Mouse (Mus musculus): Measurements from ENCODE around the gene Zbtb5.

Gene Zbtb5

DNA sequence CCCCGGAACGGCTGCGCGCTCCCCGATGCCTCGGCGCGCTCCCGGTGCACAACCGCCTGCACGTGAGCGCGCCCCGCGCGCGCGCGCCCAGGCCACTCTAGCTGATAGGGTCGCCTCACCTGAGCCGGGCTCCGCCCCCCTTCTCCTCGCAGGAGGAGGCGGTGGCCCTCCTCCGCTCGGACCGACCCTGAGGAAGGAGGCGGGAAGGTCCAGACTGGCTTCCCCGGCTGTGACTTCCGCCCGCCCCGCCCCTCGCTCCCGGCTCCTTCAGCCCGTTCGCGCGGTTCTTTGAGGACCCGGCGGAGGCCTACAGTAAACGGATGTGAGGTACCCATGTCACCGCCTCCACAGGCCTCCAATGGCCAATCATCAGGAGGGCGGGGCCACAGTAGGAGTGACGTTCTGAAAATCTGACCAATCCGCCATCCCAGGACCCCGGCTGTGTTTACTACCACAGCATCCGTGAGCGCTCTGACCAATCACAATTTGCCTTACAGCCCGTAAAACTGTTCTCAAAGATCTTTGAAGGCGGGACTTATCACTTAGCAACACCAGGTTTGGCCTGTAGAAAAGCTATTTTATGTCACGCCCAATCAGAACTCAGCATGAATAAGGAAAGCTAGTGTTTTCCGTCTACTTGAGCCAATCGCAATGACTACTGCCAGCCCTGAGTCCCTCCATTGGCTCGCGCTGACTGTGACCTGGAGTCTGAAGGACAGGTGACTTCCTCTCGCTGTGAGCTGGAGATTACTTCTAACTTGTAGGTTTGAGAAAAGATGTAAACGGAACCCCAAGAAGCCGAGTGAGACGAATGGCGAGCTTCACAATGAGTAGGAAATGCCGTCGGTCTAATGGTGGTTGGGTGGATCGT lies at the start of gene Zbtb5:
TSS of gene Zbtb5 (minus strand) at position 308 of the 871 bp plus-strand sequence.
- DNase-seq: peak; percentile 100

DNA sequence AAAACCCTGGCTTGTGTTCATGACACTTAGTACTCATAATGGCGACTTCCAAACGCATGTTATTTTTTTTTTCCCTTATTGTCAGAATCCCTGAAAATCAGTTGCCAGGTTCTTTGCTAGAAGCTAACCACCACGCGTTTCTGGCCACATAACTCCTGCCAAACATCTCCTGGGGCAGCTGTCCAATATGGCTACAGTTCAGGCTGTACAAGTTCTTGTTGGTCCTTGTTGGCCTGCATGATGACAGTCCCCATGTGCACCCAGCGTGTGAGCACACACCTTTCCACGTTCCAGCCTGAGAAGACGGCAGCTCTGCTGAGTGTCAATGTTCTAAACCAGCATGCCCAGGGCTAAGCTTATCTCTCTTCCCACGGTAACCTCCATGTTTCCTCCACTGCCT lies 43.2 kb upstream of the Zbtb5 start:
- no peak for DNase-seq

DNA sequence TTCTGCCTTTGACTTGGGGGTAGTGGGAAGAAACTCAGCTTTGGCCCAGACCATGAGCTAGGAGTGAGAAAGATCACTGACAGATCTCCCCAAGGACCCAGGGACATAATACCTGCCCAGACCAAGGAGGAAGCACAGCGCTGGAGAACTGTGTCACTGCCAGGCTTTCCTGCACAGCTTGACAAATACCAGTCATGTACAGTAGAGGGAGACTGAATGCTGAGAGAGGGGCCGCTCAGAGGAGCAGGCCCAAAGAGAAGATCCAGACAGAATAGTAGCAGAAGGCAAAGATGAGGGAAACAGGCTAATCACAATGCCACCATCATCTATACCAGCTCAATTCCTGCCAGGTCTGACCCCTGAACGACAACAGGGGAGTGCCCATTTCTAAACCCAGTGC lies 42.6 kb upstream of the Zbtb5 start:
- no peak for DNase-seq

DNA sequence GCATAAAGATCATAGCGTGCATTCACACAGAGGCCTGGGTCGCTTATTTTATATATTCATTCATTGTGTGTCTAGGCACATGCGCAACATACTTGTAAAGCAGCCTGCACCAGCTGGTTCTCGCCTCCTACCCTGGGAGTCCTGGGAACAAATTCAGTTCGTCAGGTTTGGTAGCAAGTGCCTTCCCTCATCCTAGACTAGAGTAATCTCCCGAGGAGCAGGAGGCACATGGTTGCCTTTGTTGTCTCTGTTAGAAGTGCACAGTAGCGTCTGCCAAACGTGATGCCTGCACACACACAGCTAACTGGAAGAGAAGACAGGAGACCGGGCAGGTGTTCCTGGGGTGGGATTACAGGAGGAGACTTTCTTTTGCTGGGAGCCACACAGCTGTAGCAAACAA lies 35.7 kb upstream of the Zbtb5 start:
- DNase-seq: no peak

DNA sequence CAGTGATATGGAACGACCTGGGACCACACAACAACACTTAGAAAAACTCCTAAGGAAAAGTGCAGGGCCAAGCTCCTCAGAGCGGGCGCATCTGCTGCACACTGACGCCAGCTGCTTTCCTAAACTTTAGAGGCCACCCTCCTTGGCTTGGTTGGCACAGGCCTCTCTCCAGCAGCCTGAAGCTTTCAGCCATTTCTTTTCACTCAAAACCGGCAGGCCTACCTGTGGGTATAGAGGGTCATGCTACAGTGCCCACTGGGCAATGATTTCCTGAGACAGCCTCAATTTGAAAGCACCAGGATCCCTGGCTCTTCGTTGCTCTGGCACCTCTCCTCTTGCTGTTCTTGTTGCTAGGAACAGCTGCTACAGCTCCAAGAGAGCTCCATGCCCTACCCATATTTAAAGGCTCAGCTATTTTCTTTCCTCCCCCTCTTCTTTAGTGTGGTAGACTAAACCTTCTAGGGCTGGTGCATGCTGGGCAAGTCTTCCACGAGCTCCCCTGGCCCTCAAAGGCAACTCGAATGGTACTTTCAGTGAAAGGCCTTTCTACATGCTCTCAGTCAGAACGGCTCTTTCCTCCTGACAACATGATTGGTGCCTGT lies 35.2 kb upstream of the Zbtb5 start:
- DNase-seq: no peak

DNA sequence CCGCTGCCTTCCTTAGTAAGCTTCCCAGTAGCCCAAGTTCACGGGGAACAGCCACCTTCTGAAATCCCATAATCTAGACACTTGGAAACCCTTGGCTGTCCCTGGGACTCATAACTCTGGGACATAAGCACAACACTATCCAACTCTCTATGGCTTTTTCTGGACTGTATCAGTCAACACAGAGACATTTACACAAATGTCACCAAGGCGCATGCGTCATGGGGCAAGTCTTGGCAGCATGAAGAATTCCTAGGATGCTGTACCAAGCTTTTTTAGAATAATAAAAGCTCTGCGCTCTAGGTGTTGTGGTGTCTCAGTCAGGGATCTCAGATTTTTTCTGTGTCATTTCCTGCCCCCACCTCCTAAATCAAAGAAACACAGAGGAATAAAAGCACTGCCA lies 34.5 kb upstream of the Zbtb5 start:
- DNase-seq: no peak

DNA sequence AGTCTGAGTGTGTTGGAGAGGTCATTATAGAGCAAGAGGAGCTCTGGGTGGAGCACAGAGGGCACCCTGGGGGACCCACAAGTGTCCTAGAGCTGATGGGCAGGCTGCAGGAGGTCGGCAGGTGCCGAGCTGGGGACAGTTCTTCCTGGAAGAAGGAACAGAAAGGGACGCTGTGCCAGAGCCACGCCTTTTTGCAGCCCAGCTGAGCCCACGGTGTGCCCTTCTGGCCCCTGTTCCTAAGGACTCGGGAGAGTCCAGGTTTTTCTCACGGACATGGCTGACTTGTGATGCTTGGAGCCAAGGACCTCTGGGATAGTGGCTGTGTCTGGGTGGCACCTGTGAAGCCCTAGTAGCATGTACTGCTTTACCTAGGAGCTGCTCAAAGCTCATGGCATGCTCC lies 28.6 kb upstream of the Zbtb5 start:
- peak; percentile 44 to 64 for DNase-seq

DNA sequence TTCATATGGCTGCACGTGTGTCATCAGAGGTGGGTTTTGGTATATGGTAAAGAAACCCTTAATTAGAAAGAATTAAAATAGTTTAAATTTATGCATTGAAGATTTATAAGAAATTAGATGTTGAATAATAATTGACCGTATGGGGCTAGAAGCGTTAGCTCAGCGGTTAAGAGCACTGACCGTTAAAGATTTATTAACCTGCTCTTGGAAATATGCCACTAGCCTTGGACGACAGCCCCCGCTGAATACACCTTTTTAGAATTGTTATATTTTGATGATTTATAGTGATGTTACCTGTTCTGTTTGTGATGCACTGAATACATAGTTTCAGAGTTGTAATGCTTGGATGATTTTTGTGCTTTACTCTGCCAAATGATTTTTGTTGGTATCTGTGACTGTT lies 27.3 kb upstream of the Zbtb5 start:
- DNase-seq: peak in 1 of 2 experiments; percentile 33

DNA sequence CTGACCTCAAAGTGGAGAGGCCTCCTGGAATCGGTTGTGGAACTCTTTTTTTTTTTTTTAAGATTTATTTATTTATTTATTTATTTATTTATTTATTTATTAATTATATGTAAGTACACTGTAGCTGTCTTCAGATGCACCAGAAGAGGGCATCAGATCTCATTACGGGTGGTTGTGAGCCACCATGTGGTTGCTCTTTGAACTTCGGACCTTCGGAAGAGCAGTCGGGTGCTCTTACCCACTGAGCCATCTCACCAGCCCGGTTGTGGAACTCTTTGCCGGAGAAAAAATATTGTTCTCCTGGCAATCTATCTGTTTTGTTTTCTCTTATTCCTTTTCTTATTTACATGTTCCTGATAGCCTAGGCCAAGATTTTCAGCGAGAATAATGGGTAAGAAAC lies 26.7 kb upstream of the Zbtb5 start:
- peak; percentile 42 to 43 for DNase-seq

DNA sequence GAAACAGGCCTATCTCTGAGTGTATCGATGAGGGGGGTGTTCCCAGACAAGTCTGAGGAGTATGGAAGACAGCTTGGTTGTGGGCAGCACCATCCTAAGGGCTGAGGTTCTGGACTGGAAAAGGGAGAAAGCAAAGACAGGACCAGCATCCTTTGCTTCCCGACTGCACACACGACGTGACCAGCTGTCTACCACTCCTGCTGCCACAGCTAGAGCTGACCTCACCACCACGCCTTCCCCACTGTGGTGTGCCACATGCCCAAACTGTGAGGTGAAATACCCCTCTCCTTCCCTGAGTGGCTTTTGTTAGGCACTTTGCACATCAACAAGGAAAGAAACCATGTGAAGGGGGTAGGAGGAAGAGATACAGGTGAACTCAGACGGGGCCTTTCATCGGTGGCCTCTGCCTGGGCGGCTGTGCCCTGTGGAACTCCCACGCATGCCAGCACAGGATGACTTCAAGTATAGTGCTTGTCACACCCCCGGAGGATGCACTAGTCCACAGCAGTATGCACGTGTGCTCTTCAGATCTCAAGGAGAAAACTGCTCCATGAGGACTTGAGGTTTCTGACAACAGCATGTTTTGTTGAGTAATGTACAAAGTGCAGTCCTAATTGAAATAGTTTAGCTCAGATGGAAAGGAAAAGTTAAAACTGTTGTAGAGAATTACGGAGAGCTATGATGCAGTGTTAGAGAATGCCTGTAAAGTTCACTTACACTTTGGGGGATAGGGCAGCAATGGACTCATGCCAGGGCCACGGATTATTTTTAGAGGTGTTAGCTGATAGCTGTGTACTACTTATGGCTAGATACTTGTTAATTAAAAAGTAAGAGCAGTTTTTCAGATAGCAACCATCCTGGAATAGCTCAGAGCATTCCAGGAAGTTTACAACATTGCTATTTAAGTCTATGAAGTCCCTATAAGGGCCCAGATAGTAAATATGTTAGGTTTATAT lies 25.5 kb upstream of the Zbtb5 start:
- no peak for DNase-seq

DNA sequence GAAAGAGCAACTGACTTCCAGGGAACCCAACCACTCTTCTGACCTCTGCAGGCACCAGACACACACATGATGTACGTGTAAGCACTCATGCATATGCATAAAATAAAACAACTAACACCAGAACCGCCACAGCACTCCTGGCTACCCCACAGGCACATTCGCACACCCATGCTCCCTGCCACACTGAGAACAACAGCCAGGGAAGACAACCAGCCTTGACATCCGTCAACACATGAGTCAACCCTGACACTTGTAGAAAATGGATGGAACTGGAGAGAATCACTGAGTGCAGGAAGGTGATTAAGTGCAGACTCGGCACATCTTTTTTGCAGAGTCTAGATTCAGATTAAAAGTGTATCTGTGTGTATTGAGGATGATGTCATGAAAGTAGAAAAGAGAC lies 24.4 kb upstream of the Zbtb5 start:
- DNase-seq: no peak

DNA sequence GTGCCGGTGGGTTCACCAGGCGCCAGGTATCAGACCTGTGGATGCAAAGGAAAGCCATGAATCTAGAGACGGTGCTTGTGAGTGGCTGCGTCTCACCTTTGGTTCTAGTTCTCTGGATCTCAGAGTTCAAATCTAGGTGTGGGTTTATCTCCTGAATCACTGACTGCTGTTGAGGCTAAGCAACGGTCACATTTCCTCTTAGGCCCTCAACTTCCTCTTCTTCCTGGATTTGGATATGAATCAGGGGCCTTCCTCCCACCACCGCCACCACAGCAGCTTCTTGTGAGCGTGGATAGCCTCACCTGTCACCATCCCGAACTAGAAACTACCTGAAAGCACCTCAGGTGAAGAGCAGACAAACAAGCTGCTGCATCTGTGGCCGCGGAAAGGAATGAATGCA lies 23.8 kb upstream of the Zbtb5 start:
- no peak for DNase-seq

DNA sequence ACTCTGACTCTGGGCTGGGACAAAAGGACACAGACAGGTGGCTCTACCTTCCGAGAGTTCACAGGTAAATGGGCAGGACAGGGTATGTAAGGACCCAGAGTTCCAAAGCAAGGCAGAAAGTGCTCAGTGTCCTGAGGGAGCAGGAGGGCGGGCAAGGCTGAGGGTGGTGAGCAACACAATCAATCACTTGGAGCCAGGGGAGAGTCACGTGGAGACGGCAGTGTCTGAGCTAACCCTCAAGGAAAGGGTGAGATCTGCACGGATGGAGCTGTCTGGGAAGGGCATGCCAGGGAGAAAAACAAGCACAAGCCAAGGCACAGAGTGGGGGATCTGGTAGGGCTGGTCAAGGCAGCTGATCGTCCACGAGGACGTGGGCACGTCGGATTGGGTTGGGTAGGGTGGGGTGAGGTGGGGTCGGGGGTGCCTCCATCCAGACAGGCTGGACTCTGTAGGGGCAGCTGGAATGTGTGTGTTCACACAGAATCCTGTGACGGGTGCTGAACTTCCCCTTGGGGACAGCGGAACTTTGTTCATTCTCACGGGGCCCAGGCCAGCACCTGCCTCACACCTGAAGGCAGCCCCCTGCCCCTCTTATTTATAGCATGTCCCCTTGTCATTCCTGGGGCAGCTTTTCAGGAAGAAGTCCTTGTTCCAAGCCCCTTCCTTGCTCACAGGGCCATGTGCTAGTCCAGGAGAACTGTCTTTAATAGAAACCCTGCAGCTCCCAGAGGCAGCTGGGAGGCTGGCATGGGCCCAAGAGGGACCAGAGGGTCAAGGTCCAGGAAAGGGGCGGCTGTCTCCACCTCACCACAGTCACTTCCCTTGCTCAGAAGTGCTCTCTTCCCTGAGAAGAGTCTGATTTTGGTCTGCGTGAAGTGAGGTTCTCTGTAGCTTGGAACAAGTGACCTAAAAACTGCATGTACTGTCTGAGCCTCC lies 22.7 kb upstream of the Zbtb5 start:
- DNase-seq: peak; percentile 81 to 87

DNA sequence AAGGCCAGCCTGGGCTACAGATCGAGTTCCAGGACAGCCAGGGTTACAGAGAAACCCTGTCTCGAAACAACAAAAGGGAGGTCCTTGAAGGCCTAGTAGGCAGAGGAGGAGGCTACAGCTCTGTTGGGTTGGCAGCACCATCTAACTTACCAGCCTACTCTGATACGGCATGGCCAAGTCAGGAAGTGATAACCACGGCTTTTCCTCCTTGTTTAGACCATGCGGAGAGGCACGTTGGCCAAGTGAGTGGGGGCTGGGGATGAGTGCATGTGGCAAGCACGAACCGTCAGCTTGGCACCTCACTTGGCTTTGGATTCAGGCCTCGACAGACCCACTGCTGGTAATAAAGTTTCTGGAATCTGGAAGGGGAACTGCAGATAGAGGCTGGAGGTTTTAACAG lies 20.4 kb upstream of the Zbtb5 start:
- no peak for DNase-seq

DNA sequence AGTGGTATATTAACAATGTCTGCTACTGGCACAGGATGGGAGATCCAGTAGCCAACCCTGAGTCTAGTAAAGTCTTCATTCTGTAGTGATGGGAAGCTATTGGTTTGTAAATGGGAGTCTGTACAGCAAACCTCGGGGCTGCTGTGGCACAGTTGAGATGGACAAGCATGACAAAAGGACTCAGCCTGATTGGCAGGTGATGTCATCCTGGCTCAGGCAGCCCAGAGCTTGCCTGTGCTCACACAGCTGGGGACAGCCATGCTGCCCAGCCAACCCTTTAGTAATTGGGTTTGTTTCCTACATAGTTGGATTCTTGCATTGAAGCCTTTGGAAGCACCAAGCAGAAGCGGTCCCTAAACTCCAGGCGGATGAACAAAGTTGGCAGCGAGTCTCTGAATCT lies 14.2 kb upstream of the Zbtb5 start:
- no peak for DNase-seq

DNA sequence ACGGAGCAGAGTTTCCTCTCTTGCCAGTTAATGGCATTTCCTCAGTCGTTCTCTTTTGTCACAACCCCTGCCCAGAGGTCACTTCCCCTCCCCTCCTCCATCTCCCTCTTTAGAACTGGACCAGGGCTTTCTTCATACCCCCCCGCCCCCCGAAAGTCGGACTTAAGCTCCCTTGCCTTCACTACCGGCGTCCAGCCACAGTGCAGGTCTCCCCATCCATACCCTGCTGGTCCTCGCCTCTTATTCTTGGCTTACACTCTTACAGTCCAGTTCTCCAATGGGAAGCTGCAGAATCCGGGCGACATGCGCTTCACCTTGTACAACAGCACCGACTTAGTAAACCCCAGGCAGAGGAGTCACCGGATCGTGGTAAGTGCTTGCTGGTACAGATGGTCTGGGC lies 6.8 kb upstream of the Zbtb5 start:
- DNase-seq: no peak

DNA sequence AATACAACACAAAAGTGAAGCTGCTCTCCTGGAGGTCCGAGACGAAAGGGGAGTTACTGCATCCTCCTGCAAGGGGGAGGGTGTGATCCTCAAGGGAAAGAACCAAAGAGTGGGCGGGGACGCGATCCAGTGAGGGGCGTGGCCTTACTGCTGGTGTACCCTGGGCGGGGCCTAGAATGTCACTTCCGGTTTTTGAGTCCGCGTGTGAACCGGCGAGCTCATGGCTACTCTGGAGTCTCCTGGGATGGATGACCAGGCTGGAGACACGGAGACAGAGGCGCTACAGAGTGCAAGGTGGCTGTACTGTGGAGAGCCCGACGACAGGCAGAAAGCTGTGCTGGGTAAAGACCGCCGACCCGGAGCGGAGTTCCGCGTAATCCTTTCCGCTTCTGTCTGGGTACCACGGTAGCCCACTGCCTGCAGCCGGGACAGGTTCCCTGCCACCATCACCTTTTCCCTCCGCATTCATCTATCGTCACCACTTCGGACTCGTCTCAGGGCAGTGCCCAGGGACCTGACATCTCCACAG lies 6.3 kb upstream of the Zbtb5 start, which contains the start of gene Polr1e:
TSS of gene Polr1e (plus strand) at position 132 of the 529 bp plus-strand sequence.
- peak; percentile 94 to 98 for DNase-seq

DNA sequence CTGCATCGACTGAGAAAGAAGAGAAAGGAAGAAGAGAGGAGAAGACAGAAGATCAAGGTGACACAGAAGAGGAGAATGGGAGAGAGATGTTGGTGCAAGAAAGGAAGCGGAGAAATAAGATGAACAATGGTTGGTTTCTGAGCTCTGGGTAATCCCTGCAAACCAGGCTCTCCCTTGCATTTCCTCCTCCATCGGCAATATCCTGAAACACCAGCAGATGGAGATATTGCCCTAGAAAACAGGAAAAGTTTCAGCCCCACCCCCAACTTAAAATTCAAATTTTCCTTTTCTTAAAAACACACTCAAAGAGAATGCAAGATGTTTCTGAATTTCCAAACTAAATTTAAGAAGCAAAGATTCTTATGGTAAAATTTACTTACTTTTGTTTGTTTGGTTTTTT lies 3.4 kb upstream of the Zbtb5 start:
- peak; percentile 50 to 66 for DNase-seq

DNA sequence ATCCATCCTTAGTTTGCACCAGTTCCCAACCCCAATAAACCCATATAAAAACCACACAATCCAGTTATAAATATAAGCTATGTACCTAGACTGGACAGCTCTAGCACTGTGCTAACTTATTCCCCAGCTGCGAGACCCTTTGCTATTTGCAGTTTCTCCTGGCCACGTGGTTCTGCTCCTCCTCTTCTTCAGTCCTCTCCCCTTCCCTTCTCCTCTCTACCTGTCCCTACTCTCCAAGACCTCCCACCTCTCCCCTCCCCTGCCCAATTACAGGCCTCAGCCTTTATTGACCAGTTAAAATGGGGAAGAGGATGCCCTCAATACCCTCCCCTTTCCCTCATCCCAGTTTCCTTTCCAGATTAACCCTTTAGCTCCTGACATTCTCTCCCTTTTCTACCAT lies 1.3 kb upstream of the Zbtb5 start:
- DNase-seq: no peak

DNA sequence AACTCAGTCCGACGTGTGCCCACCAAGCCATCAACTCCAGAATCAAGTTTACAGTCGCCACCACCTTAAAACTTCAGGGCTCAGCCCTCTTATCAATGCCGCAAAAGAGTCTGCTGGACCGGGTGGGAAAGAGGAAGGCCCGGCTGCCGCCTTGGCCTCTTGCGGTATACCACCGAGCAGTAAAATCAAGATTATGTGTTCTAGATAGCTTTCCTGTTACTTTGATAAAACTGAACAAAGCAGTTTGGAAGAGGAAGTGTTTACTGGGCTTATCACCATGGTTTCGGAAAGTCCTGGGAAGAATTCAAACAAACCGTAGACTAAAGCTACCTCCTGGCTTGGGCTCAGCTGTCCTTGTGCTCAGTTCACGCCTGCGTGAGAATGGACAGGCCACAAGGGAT lies 819 bp upstream of the Zbtb5 start:
- DNase-seq: peak in 1 of 2 experiments; percentile 20

DNA sequence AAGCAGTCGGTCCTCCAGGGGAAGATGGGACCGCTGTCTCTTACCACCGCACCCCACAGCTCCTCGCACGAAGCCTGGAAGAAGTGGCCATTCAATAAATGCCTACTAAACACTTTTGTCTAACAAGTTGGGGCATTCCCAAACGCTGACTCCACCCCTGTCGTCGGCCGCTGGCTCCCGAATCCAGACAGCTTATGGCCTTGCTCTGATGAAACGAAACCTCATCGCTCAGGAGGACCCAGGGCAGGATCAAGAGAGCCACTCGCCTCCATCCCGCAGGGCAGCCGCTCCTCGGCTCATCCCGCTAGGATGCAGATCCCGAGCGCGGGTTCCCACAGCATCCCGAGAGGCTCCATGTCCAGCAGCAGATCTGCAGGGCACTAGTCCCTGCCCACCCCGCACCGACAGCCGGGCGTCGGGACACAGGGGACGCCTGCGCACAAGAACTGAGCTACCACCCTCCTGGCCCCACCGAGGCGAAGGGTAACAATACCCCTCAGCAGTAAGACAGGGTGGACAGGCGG lies 569 bp downstream of the Zbtb5 start:
- DNase-seq: peak; percentile 77 to 80
